Mouse (Mus musculus) G1E (cell line): Measurements from ENCODE around the gene Bahcc1.

Experiments
- CTCF ChIP-seq: IDR thresholded peaks from 2 replicates; pipeline ENCODE4 v1.5.1; 2012; ENCODE audit warnings: low read depth, low read length, inconsistent platforms, mixed read lengths
- GATA1 ChIP-seq: IDR thresholded peaks from 2 replicates; pipeline ENCODE4 v1.6.1; 2012; ENCODE audit warnings: borderline replicate concordance, low read length, inconsistent platforms, mixed read lengths
- GATA2 ChIP-seq: IDR thresholded peaks from 2 replicates; pipeline ENCODE4 v1.6.1; 2012; ENCODE audit warnings: low read depth, low read length, inconsistent platforms, borderline replicate concordance
- POLR2AphosphoS5 ChIP-seq: IDR thresholded peaks from 2 replicates; pipeline ENCODE4 v1.6.1; 2012; ENCODE audit warnings: low read depth, low read length, inconsistent platforms; ENCODE audit not compliant: insufficient replicate concordance
- TAL1 ChIP-seq: conservative IDR thresholded peaks from 2 replicates; pipeline ENCODE4 v1.6.1; 2012; ENCODE audit warnings: low read depth, low read length, inconsistent platforms, mixed read lengths

DNA sequence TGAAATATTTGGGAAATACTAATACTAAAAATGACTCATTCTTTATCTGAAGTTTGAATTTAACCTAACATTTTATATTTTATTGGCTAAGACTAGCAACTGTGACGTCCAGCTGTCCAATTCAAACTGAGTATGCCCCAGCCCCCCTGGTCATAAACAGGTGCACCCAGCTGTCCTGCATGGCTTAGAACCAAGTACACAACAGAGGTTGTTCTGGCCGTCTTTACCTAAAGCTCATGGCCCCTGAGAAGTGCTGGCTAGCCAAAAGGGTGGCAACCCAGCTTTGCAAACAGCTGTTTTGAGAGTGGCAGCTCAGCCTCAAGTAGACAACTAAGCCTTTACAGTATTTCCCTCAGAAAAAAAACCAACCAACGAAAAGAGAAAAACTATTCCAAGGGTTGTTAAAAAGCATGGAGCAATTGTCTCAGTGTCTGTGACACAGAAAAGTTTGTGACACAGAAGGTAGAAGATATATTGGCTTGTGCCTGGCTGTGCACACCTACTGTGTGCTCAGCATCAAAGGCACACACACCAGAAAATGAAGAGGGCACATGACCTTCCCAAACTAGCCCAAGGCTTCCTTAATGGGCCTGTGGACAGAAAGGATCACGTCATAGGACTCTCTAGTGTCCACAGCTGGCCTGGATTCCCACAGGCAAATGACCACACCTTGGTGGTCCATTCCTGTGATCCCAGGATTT, 65.8 kb downstream of the Bahcc1 start:
- TF ChIP-seq CTCF (no peak), GATA1 (no peak), GATA2 (no peak), TAL1 (no peak), POLR2AphosphoS5 (no peak)
